Mouse (Mus musculus) urinary bladder, postnatal 10 days (tissue): ENCODE results near the gene Ahnak2.

Experiments
- DNase-seq: peaks from one replicate; pipeline ENCODE4 v3.0.0; 2022; ENCODE audit warnings: low spot score

Gene Ahnak2

DNA sequence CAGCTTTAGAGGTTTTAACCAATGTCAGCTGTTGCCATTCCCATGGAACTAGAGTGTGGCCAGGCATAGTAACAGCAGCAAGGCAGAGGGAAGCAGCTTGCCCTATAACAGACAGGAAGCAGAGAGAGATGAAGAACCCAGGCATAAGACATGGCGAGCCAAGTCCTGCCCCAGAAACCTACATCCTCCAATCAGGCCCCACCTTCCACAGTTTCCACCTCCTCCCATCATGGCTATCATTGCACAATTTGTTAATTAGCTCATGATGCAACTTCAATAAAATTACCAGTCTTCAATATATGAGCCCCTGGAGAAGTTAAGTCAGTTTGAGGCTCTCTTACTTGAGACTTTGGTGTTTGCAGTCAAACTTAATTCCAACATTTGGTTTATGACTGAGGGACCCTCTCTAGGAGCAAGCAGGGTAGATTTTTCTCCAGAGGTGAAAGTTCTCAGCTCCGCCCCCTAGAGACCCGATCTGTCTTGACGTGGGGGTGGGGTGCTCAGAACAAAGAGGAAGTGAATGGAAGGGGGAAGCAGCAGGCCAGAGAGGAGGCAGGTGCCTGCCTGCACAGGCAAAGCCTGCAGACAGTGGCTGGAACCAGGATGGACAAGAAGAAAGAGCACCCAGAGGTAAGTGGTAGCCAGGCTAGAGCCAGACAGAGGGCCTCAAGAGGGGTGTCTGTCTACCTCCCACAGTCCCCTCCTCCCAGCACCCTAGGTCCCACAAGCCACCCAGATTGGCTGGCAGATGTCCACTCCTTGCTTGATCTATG, 42.1 kb downstream of the Ahnak2 start, which contains the start of gene Pld4:
TSS of gene Pld4 (plus strand) at position 502 of the 773 bp plus-strand sequence.
- peak; percentile 5 for DNase-seq

DNA sequence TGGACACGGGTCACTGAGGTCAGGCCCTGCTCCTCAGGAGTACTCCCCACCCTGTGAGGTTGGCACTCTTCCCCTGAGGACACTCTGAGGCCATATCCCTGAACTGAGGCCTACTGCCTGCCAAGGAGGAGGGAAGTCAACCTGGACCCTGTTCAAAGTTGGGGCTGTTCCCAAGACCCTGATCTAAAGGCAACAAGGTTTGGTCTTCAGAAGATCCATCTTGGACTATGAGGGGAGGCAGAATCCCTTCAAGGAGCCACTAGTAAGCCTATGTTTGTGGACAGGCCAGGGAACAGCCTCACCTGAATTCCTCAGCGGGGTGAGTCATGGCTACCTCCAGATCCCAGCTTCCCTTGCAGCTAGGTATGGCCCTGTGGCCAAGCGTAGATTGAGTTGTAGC, 43.0 kb downstream of the Ahnak2 start:
- peak; percentile 6 for DNase-seq

DNA sequence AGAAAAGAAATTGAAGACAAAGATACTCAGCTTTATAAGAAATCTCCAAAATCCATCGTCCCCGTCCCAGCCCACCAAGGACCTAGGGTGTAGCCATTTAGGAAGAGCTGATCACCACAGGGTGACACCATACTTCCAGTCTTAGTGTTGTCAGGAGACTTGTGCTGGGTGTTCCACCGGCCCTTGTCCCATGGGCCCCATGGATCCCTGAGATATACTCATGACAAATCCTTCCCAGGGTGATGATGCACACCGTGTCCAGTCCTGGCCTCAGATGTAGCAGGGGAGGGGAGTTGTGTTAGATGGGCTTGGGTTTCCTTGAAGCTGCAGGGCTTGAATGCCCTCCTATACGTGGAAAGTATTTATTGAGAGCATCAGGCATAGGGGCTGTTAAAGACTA, 44.6 kb downstream of the Ahnak2 start:
- peak; percentile 5 for DNase-seq

DNA sequence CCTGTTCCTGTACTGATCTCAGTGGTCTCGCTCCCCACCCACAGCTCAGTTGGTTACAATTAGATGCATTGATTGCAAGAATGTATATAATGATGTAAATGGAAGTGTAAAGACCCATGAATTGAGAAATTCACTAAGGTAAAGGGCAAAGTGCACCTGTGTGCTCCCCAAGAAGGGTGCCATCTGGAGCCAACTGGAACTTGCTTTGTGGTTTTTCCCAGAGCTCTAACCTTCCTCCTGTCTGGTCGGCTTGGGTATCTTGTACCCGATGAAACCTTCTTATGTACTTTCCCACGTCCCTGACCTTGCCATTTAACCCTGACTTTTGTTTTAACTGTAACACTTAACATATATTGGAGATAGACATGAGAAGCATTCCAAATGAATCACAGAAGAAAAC, 46.6 kb downstream of the Ahnak2 start:
- no peak for DNase-seq

DNA sequence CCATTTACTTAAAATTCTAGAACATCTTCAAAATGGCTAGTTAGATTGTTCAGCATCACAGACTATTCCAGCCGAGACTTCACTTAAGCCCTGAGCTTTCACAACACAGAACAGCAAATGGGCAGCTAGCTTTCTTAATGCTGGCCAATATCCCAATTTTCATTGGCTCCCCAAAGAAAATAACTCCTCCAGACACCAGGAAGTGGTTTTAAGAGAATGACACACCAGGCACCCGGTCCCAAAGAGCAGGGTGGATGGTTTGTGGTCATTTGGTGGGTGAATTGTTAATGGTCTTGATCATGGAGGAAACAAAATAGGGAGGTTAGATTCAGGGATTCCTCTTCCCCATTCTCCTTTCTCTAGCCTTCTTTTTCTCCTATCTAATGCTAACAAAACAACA, 50.1 kb downstream of the Ahnak2 start:
- DNase-seq: no peak

DNA sequence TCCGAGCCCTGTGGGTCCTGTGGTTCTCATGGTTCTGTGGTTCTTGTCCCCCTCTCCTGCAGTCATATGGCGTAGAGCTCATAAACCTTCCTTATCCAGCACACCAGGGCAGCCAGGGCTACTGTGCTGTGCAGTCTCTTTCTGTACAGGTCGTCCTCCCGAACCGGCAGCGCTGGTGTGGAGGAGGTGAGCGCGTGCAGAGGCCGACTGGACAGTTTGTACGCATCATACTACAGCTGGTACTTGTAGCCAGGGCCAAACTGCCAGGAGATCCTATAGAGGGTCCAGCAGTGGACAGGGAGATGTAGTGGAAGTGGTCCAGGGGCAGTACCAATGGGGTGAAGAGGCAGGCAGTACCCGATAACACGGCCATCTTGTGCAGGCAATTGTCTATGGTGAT, 51.5 kb downstream of the Ahnak2 start:
- DNase-seq: no peak

DNA sequence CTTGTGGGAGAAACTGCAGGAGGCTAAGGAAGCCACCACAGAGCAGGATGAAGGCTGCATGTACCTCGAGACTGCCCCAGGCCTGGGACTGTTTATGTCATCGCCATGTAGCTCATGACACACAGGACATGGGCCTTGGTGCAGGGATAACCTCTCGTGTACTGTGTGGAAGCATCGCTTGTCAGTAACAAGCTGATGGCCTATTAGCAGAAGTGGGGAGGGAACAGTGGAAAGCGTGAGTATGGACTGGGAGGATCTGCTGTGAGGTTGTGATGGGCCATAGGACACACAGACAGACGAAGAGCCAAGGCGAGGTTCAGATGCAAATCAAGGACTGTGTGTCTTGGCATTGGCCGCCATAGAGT, 54.9 kb downstream of the Ahnak2 start:
- DNase-seq: no peak

DNA sequence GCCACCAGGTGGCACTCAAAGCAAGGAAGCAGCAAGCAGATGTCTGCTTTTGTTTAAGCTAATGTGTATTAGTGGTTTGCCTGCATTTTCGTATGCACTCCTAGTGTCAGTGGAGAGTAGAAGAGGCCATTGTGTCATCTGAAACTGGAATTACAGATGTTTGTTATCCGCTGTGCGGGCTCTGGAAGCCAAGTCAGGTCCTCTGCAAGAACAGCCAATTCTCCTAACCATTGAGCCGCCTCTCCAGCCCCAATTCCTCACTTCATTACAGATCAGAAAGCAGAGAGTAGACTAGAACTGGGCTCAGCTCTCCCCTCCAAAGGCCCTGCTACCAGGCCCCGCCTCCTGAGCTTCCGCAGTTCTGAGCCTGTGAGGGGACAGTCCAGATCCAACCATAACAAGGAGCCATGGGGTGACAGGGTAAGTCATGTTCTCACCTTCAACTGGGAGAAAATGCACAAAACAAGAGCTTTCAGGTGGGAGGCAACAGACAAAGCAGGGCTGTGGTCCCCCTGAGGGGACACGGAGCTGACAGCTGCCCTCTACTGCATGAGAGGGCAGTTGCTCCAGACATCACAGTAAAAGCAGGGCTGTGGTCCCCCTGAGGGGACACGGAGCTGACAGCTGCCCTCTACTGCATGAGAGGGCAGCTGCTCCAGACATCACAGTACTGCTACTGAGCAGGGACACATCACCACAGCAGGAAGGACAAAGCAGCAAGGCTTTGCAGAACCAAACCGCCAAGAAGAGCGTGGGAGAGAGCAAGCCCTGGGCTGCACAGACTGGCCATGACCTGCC, 55.5 kb downstream of the Ahnak2 start:
- no peak for DNase-seq

DNA sequence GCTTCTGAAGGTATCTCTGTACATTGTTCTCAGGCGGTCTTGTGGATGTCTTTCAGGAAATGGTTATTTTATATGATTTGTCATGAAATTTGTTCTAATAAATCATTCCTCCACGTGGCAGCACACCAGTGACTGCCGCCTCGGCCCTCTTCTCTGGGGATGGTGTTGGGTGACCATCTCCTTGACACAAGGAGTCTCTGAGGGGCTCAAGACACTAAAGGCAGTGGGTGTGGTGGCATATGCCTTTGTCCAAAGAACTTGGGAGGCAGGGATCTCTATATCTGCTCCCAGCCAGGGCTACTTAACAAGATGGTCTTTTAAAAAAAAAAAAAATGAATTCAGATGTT, 56.0 kb downstream of the Ahnak2 start:
- DNase-seq: no peak

DNA sequence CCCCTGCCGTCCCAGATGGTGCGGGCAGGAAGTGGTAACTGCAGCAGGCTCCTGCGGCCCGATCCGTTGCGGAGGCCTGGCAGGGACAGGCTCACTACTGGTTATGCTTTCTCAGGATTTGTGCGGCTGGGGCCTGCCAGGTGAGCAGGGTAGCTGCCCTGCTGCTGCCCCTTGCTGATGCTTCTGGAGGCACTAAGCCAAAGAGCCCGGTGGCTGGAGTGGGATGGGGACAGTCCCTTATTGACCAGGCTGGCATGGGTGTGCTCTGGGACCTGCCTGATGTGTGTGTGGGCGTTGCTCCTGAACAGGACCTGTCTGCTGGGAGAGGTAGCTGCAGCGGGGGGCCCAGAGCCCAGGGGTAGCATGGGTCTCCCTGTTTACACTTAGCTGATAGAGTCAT, 56.7 kb downstream of the Ahnak2 start:
- DNase-seq: no peak

DNA sequence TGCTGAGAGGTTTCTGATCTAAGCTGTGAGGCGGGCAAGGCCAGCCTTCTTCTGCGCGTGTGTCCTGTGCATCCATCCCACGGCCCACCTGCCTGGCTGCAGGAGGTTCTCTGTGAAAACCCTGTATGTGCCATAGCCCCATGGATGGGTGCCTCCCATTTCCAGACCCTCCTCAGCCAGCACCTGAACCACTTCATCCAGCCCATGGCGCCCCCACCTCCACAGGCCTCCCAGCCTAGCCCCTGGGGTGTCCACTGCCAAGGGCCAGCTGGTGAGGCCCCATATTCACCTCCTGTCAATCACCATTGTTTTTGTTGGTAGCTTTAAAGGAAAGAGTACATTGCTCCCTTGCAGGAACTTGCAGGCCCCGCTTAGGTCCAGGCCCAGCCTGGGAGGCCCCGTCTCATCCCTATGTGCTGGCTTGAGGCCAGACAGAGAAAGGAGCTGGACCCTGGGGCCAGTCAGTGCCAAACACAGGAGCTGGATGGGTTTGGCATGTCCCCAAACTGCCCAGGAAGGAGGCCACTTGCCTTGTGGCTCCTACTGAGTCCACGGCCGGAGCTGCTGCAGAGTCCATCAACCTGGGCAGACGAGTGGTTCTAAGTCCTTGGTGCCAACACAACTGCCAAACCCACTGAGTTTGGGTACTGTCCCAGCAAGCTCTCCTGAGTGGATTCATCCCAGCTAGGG, 57.4 kb downstream of the Ahnak2 start:
- no peak for DNase-seq

DNA sequence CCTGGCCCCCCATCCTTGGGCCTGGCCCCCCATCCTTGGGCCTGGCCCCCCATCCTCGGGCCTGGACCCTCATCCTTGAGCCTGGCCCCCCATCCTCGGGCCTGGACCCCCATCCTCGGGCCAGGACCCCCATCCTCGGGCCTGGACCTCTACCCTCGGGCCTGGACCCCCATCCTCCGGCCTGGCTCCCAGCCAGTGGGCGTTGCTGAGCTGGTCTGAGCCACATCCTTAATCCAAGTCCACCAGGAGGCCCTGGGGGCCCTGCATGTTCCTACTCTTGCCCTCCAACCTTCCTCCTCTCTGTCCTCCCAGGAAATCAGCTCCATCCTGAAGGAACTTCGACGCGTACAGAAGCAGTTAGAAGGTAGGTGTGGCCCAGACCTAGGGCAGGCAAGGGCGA, 58.2 kb downstream of the Ahnak2 start:
- DNase-seq: no peak

DNA sequence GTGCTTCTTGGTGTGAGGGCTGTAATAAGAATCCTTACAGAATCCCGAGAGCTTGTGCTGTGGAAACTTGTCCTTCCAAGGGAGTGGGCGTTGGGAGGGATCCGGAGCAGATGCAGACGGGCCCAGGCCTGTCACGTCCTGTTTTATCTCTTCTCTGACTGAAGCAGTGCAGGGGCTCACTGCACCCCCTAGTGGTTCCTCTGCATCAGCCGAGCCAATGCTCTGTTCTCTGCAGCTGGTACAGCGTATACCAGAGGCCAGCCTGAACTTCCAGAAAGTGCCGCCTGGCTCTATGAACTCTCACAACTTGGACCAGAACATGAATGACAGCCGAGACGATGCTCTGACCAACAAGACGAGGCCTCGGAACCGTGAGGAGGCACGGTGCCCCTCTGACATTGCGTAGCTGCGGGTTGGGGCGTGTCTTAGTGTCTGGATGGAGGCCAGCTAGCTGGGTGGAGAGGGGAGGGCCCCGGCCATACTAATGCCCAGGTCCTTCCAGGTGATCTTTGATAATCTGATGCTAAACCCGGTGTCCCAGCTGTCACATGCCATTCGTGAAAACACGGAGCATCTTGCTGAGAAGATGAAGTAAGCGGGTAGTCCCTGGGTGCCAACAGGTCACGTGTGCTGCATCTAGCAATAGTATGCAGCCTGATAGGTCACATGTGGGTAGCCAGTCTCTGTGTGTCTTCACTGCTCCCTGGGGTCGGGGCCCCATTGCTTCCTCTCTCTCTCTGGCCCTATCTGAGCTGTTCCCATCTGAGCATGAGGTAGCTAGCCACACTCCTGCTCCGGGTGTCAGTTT, 59.1 kb downstream of the Ahnak2 start:
- DNase-seq: peak; percentile 49

DNA sequence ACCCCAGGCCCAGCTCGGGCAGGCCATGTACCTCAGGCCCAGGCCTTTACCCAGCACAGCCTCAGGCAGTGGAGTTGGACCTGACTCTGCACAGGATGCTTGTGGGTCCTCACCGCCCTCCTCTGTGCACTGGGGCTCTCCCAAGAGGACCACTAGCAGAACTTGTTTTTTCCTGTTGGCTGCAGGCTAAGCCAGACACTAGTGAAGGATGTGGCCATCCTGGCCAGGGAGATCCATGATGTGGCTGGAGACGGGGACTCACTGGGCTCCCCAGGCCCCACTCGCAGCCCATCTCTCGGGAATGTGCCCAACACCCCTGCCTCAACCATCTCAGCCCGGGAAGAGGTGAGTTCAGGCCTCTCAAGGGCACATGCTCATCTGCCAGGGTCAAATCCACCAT, 59.7 kb downstream of the Ahnak2 start:
- no peak for DNase-seq

DNA sequence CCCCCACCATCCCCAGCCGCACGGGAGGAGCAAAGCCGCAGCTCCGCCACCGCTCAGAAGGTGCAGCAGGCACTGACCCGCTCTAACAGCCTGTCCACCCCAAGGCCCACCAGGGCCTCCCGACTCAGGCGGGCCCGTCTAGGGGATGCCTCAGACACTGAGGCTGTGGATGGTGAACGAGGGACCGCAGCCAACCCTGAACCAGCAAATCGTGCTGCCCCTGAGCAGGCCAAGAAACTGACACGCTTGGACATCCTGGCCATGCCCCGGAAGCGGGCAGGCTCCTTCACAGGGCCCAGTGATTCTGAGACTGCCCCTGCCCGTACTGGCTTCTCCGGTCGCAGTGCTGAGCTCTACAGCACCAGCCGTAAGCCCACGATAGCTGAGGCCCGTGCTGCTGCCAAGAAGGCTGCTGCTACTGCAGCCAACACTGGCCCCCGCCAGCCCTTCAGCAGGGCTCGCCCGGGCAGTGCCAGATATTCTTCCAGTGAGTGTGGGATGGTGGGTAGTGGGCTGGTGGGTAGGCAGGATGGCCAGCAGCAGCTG, 63.4 kb downstream of the Ahnak2 start:
- no peak for DNase-seq

DNA sequence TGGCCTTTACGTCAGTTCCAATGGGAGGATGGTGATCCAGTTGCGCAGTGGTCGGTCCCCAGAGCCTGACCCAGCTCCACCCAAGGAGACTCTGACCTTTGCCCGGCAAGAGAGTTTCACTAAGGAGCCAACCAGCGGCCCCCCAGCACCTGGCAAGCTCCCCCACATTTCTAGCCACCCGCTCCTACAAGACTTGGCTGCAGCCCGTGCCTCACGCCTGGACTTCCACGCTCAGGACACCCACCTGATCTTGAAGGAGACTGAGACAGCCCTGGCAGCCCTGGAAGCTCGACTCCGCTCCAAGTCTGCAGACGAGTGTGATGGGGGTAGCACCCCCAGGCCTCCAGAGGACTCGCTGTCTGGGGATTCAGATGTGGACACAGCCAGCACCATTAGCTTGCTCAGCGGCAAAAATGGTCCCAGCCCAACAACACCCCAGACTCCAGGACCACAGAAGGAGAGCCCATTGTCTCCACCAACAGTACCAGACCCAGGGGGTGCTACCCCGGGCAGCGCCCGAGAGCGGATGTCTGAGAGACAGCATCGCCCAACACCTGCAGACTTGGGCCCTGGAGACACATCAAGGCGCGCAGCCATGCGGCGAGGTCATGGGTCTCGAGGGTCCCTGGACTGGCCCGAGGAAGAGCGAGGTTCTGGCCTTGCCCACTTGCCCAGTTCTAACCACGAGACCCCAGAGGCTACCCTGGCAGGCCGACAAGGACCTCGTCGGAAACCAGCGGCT, 64.0 kb downstream of the Ahnak2 start:
- no peak for DNase-seq

DNA sequence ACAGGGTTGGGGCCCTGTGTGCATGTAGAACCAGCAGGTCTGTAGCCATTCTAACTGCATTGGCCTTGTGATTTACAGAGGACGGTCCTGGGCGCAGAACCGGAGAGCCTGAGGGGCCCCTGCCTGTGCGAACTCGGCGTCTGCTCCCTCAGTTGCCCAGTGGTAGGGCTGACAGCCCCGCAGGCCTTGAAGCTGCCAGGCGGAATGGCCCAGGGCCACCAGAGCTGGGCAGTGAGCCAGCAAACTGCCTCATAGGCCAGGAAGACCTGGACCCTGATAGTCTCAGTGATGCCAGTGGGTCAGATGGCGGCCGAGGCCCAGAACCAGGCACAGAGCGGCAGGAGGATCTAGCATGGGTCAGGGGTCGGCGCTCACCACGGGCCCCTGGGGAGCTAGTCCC, 64.7 kb downstream of the Ahnak2 start:
- DNase-seq: no peak

DNA sequence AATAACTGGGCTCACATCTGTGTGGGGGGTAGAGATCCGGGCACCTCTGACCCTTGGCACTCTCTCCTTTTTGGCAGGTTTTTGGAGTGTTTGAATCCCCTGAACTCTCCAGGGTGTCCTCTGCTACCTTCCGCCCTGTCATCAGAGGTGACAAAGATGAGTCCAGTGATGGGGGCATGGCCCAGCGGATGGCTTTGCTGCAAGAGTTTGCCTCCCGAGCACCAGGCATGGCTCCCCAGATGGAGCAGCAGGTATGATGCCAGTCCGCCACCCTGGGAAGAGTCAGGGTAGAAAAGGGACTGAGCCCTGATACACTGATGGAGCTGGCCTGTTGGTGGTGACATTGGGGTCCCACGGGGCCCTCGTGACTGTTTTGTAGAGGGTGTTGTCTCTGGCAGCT, 65.4 kb downstream of the Ahnak2 start:
- no peak for DNase-seq

DNA sequence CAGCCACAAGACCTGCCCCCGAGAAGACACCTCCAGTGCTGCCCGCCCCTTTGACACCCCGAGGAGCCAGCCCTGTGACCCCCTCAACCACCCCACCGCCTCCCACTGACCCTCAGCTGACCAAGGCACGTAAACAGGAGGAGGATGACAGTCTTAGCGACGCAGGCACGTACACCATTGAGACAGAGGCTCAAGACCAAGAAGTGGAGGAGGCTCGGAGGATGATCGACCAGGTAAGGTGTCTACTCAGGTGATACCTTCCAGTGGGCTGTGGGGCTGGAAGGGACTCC, 65.9 kb downstream of the Ahnak2 start:
- no peak for DNase-seq

DNA sequence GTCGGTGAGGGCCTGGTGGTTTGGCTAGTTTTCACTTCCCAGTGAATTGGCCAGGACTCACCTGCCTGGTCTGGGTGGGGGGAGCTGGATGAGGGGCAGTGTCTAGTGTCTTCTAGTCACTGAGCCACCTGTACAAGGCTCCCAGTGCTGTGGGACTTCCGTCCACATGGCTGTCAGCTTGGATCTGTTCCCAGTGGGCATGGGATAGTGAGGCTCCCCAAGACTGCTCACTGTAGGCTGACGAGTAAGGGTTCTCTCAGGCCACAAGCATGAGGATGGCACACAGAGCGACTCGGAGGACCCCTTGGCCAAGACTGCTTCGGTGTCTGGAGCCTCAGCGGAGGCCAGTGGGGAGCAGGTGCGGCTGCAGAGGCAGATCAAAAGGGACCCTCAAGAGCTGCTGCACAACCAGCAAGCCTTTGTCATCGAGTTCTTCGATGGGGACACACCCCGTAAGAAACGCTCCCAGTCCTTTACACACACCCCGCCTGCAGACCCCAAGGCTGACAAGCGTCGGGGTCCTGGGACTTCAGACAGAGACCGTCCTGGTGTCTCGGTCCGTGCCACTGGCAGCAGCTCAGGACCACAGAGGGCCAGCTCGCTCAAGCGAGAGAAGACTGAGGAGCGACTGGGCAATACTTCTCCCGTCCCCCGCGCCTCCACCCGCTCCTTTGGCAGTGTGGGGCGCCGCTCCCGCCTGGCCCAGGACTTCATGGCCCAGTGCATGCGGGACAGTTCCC, 66.4 kb downstream of the Ahnak2 start:
- no peak for DNase-seq
